Mouse (Mus musculus) ovary, postnatal 10 days (tissue): ENCODE measurements around the gene Lrrc8d.

Experiments
- DNase-seq: peaks from one replicate; pipeline ENCODE4 v3.0.0; 2022; ENCODE audit warnings: low spot score

Lrrc8d gene

DNA sequence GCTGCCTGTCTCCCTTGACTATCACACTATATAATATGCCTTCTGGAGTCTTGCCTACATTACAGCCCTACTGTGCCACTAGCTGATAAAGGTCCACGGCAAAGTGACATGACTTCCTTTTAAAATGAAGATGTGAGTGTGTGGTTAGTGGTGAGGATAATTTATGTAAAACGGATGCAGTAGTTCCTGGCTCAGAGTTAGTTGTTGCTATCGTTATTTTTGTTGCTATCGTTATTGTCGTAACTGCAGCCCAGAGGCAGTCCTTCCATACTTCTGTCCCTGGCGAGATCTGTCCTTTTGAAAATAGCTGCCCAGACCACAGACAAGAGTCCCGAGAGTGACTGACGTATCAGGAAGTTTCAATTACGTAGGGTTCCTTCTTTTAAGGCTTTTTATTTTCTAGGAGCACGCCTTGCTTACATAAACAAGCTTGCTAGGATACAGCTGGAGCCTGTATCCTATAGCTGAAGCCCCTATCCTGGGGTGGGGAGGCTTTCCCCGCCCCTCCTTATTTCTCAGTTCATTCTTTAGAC is 18.4 kb downstream of the Lrrc8d start:
- no peak for DNase-seq

GRCm38 (mm10) chr5:105721267-105721666 is 21.5 kb downstream of the Lrrc8d start:
- DNase-seq, result no peak

GRCm38 (mm10) chr5:105722807-105723206 is 23.0 kb downstream of the Lrrc8d start:
- no peak for DNase-seq

- no peak for DNase-seq
Observed at GRCm38 (mm10) chr5:105730193-105730831, 30.5 kb downstream of the Lrrc8d start.

DNA sequence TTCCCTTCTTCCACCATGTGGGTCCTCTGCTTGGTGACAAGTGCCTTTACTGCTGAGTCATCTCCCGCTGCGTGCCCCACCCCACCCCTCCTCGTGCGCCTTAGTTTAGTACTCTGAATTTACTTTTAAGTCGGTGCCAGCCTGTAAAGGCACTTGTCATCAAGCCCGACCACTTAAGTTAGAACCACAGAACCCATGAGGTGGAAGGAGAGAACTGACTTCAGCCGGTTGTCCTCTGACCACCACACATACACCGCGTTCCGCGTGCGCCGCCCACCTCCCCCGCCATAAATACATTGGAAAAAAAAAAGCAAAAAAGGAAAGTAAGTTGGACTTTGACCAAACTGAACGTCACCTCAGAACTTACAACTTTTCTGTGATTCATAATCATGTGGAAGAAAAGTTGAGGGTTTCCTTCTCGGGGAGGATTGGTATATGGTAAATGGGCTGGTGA is 31.4 kb downstream of the Lrrc8d start:
- DNase-seq, result no peak

GRCm38 (mm10) chr5:105731627-105732432 is 32.1 kb downstream of the Lrrc8d start:
- DNase-seq, result peak; percentile 16

DNA sequence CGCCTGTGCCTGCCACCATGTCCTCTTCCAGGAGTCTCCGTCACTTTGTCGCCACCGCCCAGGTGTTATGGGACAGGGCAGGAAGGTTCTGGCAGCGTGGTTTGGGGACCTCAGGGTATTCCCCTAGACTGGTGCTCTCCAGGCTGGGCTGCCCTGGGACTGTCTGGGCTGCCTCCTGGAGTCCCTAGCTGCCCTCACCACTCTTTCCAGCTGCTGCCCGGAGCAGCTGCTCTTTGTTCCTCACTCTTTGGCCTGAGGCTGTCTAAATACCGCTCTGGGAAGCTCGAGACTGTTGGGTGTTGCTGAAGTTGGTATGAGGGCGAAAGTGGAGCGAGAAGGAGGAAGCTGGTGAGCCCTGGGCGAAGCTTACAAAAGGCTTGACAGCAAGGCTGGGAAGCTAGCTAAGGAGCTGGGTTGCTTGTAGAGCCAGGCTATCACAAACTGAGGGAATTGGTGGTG is 32.7 kb downstream of the Lrrc8d start:
- DNase-seq, result no peak

DNA sequence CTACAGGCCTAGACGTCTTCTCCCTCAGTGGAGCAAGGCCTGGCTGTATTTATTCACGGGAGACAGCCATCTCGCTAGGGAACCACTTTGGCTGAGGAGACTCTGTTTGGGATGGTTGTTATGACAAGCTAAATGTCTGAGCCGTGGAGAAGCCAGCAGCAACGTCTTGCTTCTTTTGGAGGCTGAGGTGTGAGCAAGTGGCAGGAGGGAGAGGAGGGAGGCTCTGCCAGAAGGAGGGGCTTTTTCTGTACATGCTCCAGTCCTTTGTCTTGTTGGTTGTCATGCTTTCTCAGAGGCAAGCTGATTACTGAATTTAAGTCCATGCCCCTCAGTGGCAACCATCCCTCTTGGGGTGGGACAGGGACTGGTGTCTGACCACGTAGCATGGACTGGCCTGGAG is 33.5 kb downstream of the Lrrc8d start:
- DNase-seq, result no peak

GRCm38 (mm10) chr5:105736365-105736764 is 36.6 kb downstream of the Lrrc8d start:
- no peak for DNase-seq

DNA sequence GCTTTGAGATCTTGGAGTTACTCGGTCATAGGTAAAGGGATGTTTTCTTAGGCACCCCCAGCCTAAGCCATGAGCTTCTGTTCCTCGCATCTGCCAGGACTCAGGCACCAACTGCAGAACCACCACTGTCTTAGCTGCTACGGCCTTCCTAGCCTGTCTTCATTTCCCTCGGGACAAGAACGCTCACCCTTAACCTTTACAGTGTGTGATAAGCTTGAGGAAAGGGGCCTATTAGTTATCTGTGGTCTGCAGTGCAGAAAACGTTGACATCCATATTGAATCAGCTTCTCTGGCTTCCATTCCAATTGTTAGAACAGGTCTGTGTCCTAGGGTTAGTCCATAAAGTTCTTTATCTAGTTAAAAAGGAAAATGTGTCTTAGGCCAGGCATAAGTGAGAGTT is 37.4 kb downstream of the Lrrc8d start:
- no peak for DNase-seq

DNA sequence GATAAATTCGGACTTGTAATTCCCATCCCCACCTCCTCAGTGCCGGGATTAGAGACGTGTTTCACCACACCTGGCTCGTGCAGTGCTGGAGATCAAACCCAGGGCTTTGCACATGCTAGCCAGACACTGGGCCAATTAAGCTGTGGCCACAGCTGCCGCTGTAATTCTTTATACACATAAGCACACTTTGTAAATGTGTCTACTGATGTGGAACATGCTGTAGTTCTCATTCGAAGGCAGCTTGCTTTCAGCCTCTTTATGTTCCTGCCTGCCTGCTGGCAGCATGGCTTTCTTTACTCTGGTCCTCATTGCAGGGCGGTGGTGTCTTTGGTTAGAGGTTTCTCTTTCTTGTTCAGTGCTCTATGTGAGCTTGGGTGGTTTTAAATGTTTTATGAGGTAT is 40.7 kb downstream of the Lrrc8d start:
- no peak for DNase-seq

- no peak for DNase-seq
Observed at GRCm38 (mm10) chr5:105742641-105743040, 42.9 kb downstream of the Lrrc8d start.

DNA sequence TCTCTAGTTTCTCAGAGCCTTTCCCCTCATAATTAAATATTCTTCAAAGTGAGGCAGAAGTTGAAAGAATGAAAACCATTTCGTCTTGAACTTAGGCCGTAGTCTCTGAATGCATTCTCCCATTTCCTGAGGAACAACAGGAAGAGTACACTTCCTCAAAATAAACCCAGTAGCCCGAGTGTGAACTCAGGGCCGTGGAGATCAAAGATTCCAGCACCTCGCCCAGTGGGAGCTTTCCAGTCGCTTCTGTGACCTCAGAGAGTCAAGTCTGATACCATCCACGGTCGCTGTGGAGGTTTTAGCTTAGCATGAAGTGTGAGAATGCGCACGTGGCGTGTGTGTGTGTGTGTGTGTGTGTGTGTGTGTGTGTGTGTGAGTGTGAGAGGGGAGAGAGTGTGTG is 45.6 kb downstream of the Lrrc8d start:
- no peak for DNase-seq

GRCm38 (mm10) chr5:105745927-105746454 is 46.2 kb downstream of the Lrrc8d start:
- DNase-seq, result no peak

GRCm38 (mm10) chr5:105754803-105755202 is 55.0 kb downstream of the Lrrc8d start:
- DNase-seq, result no peak

GRCm38 (mm10) chr5:105755491-105755890 is 55.7 kb downstream of the Lrrc8d start:
- no peak for DNase-seq

DNA sequence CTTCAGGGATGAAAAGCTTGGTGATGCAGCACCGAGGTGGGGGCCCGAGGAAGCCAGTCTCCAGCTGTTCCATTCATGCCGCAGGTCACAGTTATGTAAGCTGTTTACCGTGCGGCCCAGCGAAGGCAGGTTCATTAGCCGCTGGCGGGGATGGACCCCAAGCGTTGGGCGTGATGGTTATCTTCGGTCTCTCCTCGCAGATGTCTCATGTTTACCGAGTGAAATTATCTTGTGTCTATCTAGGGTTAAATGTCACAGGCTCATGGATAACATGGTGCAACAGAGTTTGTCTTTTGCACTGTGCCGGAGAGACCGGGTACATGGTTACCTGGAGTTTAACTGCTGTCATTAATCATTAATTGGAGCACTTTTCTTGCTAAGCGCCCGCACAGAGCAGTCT is 58.2 kb downstream of the Lrrc8d start:
- no peak for DNase-seq

GRCm38 (mm10) chr5:105758866-105759265 is 59.1 kb downstream of the Lrrc8d start:
- no peak for DNase-seq

DNA sequence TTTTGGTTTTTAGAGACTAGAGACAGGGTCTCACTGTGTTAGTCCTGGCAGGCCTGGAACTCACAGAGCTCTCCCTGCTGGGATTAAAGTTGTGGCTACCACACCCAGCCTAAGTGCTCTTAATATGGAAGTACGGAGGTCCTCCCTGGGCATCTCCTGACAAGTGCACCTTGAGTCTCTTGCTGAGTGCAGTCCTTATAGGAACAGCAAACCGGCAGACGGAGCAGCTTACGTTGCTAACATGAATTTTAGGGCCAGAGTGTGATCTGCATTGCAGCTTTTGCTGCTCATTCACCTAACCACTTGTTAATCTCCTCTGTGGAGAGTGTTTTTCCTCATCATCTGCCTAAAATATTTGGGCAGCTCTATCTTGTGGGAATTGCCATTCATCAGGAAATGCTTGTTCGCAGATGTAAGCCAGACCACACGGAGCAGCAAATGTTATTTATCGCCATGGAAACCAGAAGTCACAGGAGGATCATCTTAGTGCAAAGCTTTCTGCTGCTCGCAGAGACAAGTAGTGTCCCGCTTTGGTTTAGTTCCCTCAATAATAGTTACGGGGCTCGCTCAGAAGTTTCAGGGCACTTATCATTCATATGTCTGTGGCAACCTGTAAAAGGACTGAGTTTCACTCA is 62.2 kb downstream of the Lrrc8d start:
- no peak for DNase-seq

DNA sequence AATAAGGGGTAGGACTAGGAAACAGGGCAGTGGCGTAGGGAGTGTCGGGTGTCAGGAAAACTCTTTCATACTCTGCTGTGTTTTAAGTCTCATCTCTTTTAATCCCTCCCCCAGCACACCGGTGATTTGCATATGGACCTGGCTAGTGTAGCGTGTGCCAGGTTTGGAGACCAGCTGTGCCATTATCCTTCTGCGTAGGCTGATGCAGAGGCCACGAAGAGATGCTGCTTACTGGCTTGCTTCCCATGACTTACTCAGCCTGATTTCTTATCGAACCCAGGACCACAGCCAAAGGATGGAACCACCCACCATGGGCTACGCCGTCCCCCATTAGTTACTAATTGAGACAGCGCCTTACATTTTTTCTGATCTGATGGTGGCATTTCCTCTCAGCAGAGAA is 64.6 kb downstream of the Lrrc8d start:
- no peak for DNase-seq

DNA sequence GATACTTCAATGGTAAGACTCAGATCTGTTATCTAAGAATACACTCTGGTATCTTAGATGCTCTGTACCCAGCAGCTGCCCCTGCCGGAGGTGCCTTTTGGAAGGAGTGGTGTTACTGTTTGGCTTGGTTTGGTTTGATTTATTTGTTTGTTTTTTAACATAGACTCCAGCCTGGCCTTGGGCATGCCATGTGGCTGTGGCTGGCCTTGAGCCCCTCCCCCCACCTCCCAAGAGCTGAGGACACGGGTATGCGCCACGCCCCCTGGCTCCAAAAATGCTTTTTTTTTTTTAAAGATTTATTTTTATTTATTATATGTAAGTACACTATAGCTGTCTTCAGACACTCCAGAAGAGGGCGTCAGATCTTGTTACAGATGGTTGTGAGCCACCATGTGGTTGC is 65.6 kb downstream of the Lrrc8d start:
- DNase-seq, result no peak

DNA sequence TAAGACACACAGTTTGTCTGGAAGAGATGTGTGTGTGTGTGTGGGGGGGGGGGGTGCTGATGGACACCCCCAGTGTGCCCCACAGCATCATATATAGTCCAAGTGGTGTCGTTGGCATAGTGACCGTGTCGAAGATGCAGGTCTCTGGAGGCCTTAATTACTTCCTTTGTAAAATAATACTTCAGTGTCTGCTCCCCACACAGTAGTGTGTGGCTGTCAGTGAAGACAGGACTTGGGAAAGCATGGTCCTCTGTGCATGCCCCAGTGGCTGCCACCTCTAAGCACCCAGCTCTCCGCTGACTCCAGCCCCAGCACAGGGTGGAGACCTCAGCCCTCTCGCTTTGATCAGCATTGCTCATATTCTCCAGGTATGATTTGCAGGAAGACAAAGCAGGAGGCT is 76.6 kb downstream of the Lrrc8d start:
- no peak for DNase-seq
